Mouse (Mus musculus) 416B (cell line): Measurements from ENCODE around the gene Ypel4.
A peak's percentile ranks its signal among the peaks of the same experiment; 100 is the strongest.

ENCODE experiments used
- DNase-seq: peaks from one replicate; pipeline ENCODE4 v3.0.0; 2011; ENCODE audit warnings: low read depth

Gene Ypel4

GRCm38 (mm10) chr2:84760777-84761176 lies 26.9 kb downstream of the Ypel4 start:
- DNase-seq, result no peak

GRCm38 (mm10) chr2:84761309-84761708 lies 27.5 kb downstream of the Ypel4 start:
- DNase-seq, result no peak

GRCm38 (mm10) chr2:84761840-84762239 lies 28.0 kb downstream of the Ypel4 start:
- DNase-seq, result no peak

- no peak for DNase-seq
These were observed 28.4 kb downstream of the Ypel4 start for GRCm38 (mm10) chr2:84762295-84762694.

GRCm38 (mm10) chr2:84762818-84763217 lies 29.0 kb downstream of the Ypel4 start:
- no peak for DNase-seq

GRCm38 (mm10) chr2:84770501-84770900 lies 36.6 kb downstream of the Ypel4 start:
- no peak for DNase-seq

GRCm38 (mm10) chr2:84772454-84772853 lies 38.6 kb downstream of the Ypel4 start:
- no peak for DNase-seq

- DNase-seq, result no peak
These were observed 39.3 kb downstream of the Ypel4 start for GRCm38 (mm10) chr2:84773195-84773594.

GRCm38 (mm10) chr2:84774751-84775150 lies 40.9 kb downstream of the Ypel4 start:
- DNase-seq, result no peak

GRCm38 (mm10) chr2:84775241-84775640 lies 41.4 kb downstream of the Ypel4 start, which contains the start of gene Serping1:
Serping1 (minus strand) TSS chr2:84775444.
- no peak for DNase-seq

- no peak for DNase-seq
These were observed 41.8 kb downstream of the Ypel4 start for GRCm38 (mm10) chr2:84775665-84776064.

- no peak for DNase-seq
These were observed 43.8 kb downstream of the Ypel4 start for GRCm38 (mm10) chr2:84777706-84778105.

GRCm38 (mm10) chr2:84779210-84779609 lies 45.4 kb downstream of the Ypel4 start:
- peak; percentile 64 for DNase-seq

GRCm38 (mm10) chr2:84783315-84783714 lies 49.5 kb downstream of the Ypel4 start:
- peak; percentile 69 for DNase-seq

- DNase-seq, result peak; percentile 51
These were observed 50.1 kb downstream of the Ypel4 start for GRCm38 (mm10) chr2:84783840-84784566.
